Mouse (Mus musculus): Measurements from ENCODE around the gene Rrp1b.
"Not testable (repeated sequence)": the region's sequence is repeated elsewhere in the genome, so short reads cannot be mapped to it uniquely, and the experiment has no call there.

Rrp1b gene

DNA sequence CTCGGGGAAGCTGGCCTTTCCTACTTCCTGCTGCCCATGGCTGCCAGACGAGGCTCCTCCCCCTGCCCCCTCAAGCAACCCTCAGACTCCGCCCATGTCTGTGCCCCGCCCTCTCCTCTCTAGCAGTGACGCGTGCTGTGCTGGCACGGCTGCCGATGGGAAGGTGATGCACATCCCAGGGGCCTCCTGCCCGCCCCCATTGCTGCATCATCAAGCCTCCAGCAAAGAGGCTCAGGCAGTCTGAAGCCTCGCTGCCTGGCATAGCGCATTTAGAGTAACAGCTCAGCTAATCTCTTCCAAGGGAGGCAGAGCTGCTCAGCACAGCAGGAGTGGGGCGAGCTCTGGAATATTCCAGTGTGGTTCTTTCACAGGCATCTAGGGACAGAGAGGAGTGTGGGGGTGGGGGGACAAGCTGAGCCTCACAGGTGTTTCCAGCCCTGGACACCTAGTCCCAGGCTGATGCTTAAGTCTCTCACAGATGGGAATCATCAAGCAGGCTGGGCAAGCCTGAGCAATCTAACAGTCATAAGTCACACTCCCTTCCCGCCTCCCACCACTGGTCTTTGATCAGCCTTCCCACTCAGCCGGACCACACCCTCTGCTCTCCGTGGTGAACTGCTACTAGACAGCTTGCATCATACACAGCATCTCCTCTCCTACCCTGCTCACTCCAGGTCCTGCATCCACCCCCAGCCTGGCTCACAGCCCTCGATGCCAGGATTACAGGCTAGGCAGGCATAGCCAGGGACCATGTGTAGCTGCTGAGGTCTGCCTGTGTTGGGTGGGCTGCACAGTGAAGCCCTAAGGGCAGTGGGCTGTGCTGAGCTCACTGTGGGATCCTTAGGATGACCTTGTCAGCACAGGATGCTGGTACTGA lies 55.7 kb downstream of the Rrp1b start:
- peak; percentile 81 for DNase-seq

DNA sequence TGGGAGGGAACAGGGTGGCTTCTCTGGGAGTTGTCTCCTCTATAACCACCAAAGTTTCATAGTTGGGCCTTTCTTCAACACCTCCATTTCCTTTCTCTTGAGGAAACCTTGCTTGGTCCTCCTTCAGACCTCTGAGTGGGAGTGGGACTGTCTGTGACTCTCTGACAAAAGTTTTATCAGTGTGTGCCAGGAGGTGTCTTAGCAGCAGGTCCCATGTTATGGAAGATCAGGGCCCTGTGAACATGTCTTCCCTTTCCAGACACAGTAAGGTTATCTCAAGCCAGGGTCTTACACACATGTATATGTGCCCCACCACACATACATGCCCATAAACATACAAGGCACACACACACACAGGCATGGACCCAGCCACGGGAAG lies 56.3 kb downstream of the Rrp1b start:
- no peak for DNase-seq

DNA sequence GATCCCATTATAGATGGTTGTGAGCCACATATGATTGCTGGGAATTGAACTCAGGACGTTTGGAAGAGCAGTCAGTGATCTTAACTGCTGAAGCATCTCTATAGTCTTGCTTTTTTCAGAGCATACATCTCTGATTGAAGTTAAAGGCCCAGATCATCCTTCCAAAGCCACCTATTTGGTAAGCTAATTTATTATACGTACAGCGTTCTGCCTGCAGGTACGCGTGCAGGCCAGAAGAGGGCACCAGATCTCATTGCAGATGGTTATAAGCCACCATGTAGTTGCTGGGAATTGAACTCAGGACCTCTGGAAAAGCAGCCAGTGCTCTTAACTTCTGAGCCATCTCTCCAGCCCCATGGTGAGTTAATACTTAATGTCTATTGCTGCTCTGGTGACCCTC lies 57.0 kb downstream of the Rrp1b start:
- no peak for DNase-seq

DNA sequence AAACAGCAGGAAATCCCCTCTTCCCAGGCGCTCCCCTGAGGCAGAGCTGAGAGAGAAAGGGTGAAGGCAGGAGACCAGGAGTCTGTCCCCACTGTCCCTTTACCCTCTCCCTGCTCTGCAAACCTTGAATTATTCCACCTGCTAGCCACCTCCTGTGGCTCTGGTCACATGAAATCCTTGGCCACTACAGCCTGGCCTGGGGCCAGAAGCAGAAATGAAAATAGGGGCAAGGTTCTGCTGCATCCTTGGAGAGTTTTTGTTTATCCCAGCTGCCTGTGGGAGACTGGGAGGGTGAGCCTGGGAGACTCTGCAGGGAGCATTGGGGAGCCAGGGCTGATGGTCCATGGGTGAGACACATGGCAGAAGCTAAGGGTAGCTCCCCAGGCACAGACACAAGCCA lies 61.8 kb downstream of the Rrp1b start:
- DNase-seq = peak; percentile 87

DNA sequence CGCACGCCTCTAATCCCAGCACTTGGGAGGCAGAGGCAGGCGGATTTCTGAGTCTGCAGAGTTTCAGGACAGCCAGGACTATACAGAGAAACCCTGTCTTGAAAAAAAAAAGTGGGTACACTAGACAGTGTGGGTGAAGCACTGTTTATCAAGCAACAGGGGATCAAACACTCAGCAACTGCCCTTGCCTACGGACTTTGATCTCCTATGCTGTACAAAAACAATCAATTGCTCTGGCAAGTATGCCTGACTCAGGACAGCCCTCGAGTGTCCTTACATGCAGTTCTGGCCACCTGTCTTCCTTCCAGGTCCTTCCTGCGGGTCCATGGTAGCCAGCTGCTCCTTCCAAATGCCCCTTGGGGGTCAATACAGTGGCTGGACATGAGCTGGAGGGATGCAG lies 63.0 kb downstream of the Rrp1b start:
- DNase-seq = peak; percentile 12

DNA sequence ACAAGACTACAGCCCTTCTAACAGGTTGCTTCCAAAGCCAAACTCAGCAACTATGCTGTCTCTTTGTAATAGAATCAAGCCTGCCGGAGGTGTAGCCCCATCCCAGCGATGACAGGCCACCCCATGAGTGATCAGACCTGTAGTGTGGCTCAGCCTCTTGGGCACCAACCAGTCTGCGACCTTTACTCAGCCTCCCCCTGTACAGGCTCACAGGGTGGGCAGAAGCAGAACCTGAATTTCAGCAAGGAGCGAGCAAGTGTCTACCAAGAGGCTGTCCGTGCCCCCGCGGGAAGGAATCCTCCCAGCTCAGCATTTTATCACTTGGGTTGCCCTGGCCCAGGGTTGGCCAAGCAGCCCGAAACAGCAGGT lies 63.7 kb downstream of the Rrp1b start:
- no peak for DNase-seq

DNA sequence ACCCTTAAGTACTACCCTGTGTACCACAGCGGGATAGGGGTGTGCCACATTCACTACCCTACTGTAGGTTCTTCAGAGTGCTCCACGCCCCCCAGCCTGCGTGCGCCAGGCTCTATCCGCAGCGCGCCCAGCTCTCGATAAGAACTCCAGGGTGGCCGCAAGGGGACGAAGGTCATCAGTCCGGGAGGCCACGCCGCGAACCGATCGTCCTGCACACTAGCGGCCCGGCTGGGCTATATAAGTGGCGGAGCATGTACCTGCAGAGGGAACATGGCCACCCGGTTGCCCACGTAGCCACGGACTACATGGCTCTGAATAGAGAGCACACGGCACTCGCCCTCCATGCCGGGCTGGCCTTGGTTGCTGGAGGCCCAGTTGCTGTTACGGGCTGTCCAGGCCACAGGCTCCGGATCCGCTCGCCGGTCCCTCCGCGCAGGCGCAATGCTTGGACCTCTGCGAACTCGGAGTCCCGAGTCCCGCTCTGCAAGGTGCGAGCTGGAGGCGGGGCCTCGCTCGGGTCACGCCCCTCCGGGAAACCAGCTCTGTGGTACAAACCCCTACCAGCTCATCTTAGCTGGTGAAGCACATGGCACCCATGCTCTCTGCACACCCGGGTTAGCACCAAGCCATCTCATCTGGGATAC lies 64.2 kb downstream of the Rrp1b start:
- DNase-seq = peak; percentile 88

DNA sequence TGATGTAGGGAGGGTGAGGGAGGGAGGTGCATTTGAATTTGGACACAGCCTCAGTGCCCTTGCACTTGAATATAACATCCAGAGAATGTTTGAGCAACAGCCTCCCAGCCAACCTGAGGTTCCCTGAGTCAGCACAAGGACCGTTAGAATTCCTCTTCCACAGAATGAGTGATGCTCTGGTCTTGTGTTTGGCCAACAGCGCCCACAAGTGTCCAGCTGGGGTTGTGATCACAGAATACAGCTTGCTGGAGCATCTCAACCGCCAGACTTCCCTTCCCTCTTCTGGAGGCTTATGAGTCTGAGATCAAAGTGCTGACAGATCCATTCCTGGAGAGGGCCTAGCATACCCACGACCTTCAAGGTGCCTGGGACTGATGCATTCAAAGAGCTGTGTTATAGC lies 67.2 kb downstream of the Rrp1b start:
- peak; percentile 50 for DNase-seq

DNA sequence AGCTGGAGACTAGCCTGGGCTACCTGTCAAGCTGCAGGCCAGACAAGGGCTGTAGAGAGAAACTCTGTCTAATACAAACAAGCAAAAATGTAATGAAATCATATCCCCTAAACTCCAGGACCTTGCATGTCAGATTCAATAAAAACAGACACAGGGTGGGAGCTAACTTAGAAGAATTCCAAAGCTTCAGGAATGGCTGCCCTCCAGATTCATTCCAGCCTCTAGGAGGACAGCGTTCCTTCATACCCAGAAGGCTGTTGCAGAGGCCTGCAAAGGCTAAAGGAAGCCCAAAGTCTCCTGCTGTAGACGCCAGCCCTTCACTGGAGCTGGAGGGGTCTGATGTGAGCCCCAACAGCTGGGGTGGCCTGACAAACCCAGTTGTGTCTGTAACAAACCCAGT lies 70.5 kb downstream of the Rrp1b start:
- DNase-seq = no peak

DNA sequence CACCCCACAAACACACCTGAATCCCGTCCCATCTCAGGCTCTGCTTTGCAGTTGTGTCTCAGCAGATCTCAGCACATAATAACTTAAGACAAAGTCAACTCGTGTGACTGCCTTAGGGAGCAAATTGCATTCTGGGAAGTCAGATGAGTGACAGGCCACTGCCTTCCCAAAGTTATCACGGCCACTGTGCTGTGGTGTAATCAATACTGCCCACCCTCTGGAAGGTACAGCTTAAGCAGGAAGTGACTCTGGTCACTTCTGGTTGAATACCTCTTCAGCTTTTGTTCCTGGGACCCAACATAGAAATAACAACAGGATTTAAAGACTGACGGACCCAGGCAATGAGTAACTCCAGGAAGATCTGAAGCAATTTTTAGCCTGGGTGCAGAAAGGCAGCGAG lies 72.0 kb downstream of the Rrp1b start:
- DNase-seq = no peak

DNA sequence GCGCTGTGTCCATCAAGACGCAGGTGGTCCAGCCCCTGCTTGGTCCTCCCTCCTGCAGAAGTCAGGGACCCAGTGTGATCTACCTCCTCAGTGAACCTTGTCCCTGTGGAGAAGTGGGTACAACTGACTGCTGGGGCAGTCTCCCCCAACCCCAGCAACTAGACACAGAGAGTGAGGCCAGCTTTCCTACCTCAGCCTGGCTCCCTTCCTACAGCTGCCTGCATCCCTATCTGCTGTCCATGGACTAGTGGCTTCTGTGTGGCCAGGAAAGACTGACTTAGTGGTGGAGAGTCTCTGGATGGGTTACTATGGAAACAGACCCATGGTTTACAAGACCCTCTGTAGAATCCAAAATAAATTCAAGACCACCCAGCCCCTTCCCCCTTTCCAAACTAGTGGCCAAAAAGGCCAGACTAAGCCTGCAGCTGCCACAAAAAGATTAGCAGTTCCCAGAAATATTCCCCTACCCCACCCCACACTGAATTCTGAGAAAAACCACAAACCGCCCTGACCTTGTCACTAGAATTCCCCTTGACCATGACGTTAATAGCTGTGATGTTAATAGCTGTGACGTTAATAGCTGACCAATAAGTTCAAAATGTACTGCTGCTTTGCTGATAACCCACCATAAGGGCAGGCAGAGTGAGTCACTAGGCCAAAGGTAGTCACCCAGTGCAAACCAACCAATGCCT lies 72.6 kb downstream of the Rrp1b start:
- DNase-seq = not testable (repeated sequence)

DNA sequence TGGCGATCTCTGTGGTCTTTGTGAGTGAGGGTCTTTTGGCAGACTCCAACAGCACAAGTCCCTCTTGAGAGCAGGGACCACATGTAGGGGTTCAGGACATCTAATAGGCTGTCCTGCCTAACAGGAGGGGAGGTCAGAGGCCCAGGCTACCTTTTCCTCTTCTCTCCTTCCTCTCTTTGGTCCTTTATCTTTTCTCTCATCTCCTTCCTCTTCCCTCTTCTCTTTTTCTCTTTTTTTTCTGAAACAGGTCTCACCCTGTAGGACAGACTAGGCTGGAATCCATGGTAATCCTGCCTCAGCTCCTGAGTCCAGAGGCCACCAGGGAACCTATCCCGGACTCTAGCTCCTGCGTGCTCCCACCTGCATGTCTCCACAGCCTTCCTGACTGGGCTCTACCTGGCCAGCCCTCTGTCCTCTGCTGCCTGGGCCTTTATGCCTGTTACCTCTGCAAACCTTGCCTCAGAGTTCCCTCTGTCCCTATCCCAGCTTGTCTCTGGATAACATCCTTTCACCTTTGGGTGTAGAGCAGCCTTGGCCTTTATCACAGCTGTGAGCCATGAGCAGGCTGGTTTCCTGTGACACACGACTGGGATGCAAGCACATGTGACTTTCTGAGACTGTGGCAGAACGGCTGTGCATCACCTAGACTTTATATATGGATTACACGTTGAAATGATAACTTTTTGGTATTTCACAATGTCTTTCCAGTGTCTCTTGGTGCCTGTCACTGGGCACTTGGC lies 73.5 kb downstream of the Rrp1b start:
- no peak for DNase-seq

DNA sequence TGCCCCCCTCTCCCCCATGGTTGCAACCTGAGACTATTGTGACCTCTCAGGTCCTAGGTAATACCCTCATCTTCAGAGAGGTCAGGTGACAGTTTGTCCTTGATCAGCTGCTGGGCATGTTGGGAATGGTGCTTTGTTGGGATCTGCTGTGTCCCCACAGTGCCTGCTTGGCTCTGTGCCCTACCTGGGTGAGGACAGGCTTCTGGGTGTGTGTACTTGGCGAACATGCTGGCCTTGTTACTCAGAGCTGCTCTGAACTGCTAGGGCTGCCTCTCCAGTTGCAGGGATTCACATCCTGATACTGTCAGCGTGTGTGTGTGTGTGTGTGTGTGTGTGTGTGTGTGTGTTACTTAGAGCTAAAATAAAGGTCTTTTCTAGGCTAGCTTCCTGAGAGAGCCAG lies 74.5 kb downstream of the Rrp1b start:
- DNase-seq = peak; percentile 65

DNA sequence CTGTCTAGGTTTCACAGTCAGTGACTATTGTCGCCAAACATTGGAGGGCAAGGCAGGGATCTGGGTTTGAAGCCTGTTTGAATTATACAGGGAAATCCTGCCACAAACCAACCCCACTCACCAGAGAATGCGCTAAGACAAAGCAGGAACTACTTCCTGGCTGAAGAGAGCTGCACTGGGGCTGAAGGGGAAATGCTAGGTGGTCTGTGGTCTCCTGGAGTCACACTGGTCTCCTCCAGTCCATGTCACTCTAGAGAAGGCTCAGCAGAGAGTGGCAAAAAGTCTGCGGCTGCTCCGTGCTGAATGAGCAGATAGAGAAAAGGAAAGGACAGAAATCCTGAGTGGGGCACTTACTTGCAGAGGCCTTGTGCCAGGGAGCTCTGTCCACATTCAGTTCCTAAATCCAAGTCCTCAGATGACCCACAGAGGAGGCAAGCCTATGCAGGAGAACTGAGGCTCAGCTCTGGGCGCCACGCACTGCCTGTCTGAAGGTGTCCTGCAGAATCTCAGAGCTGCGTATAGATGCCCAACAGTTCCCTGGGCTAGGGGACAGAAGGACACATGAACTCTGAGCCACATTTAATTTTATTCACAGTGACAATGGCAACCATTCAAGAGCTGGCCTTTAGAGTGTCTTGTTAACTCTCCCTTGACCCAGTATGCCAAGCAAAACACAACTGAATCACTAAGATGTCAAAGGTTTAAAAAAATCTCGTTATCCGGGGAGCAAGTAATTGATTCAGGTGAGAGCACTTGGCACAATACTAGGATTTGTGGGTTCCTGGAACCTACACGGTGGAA lies 75.3 kb downstream of the Rrp1b start:
- no peak for DNase-seq

Data from kidney, adult 18-20 months (tissue).